Comparison of ENCODE assay signal across 8 mouse cellular contexts in genomic region chr2:152942898-152943515, GRCm38 (mm10). TPM values are rescaled to one million over a fixed set of nuclear protein-coding genes. Genes with fewer than 3 reads are reported as not detected.
DNase-seq lines count a peak whose midpoint lies in the region; ATAC-seq lines count a peak whose summit lies in the region.

No protein-coding gene starts in this region.

- WGBS in liver, embryonic 13.5 days (ENCODE audit: insufficient replicate concordance): 2% methylated on average over 54 of the region's 65 CpGs

- no peaks in the 10 kb centered on the region for H3K36me3 ChIP-seq in liver, embryonic 13.5 days

- peak overlapping the region; percentile 48 for H3K4me2 ChIP-seq in liver, embryonic 13.5 days

- H3K4me1 ChIP-seq in liver, embryonic 13.5 days (replicated peaks): no peaks in the 10 kb centered on the region

- no peak for ATAC-seq in liver, embryonic 13.5 days (ENCODE audit: low read depth)
- ATAC-seq in cerebellum, adult (ENCODE audit: insufficient number of reproducible peaks, low FRiP score, low TSS enrichment): no peak

- DNase-seq in embryo, embryonic 11 days: peak; percentile 55
- DNase-seq in embryo, embryonic 10.5 days (ENCODE audit: low spot score): no peak
- DNase-seq in thymus, postnatal 4 days: peak; percentile 38
- DNase-seq in thymus, postnatal 36 days: no peak
- DNase-seq in liver, embryonic 13.5 days: no peak
- no peak for DNase-seq in gastrocnemius, postnatal 10 days
- DNase-seq in natural killer cell, adult 2 months (ENCODE audit: low spot score in 2 of 2): no peak

- no peak overlapping the region for H3K27ac ChIP-seq in liver, embryonic 13.5 days

- no peaks in the 10 kb centered on the region for H3K9me3 ChIP-seq in liver, embryonic 13.5 days (replicated peaks)

- H3K4me3 ChIP-seq in liver, embryonic 13.5 days (replicated peaks): peak overlapping the region; percentile 29

- H3K27me3 ChIP-seq in liver, embryonic 13.5 days: peaks cover 96% of the 10 kb centered on the region

- H3K9ac ChIP-seq in liver, embryonic 13.5 days: no peak overlapping the region

RNA-seq across cellular contexts. Expression of gene Dusp15, which starts 8.5 kb away (rescaled TPM):
- polyA plus RNA-seq in liver, embryonic 13.5 days (2015; fragmentation: Nextera tagmentation; extraction: Ambion mirVana): not detected in 2 replicates
- total RNA-seq in gastrocnemius, postnatal 10 days (2021): 1 to 10 TPM; 2.5 to 3.1 TPM

RNA-seq across cellular contexts. Expression of gene Foxs1, which starts 10.0 kb away (rescaled TPM):
- 0.16 and 0.20 TPM in 2 replicates for polyA plus RNA-seq in liver, embryonic 13.5 days (2015; fragmentation: Nextera tagmentation; extraction: Ambion mirVana)
- total RNA-seq in gastrocnemius, postnatal 10 days (2021): 1 to 10 TPM; 4.6 to 6.5 TPM

RNA-seq across cellular contexts. Expression of gene Ttll9, which starts 19.3 kb away (rescaled TPM):
- polyA plus RNA-seq in liver, embryonic 13.5 days (2015; fragmentation: Nextera tagmentation; extraction: Ambion mirVana): 0.15 and 0.35 TPM in 2 replicates
- not detected for total RNA-seq in gastrocnemius, postnatal 10 days (2021)

RNA-seq across cellular contexts. Expression of gene Mylk2, which starts 31.9 kb away (rescaled TPM):
- not detected in 2 replicates for polyA plus RNA-seq in liver, embryonic 13.5 days (2015; fragmentation: Nextera tagmentation; extraction: Ambion mirVana)
- 100 to 1,000 TPM; 111 to 112 TPM for total RNA-seq in gastrocnemius, postnatal 10 days (2021)

Comparison
In these comparisons a context has a peak if more than half of its experiments do, and no peak if none do; other contexts are left out.
1. DNase-seq: peak in embryo, embryonic 11 days (single experiment) and thymus, postnatal 4 days (single experiment); none in embryo, embryonic 10.5 days (single experiment), thymus, postnatal 36 days (0 of 2), liver, embryonic 13.5 days (single experiment), gastrocnemius, postnatal 10 days (single experiment) and natural killer cell, adult 2 months (0 of 2).